Mouse (Mus musculus) spleen, adult 2 months (tissue): ENCODE results near the gene Gtpbp3. TPM values are rescaled to one million over a fixed set of nuclear protein-coding genes. Genes with fewer than 3 reads are reported as not detected.

Source experiments
- DNase-seq, 2 experiments: peaks; one replicate each; pipeline versions ENCODE4 v3.0.0 to v3.0.0-alpha.2; 2012 to 2021; ENCODE audit warnings: low spot score in 2 of 2, low read depth in 1 of 2
- H3K27ac ChIP-seq: fragments of 200-500 bp; 2 replicates; pipeline ENCODE4 v1.5.1; 2012; ENCODE audit warnings: low read length, inconsistent platforms; ENCODE audit not compliant: insufficient read depth
- H3K27me3 ChIP-seq: fragments of 200-500 bp; 2 replicates; pipeline ENCODE4 v1.6.1; 2012; ENCODE audit warnings: mild to moderate bottlenecking, moderate library complexity, low read length, inconsistent platforms; ENCODE audit not compliant: control insufficient read depth, insufficient read depth
- H3K36me3 ChIP-seq: fragments of 200-500 bp; 2 replicates; pipeline ENCODE4 v1.6.1; 2012; ENCODE audit warnings: mild to moderate bottlenecking, low read length, inconsistent platforms; ENCODE audit not compliant: control insufficient read depth, insufficient read depth
- H3K4me1 ChIP-seq: fragments of 200-500 bp; 2 replicates; pipeline ENCODE4 v1.6.1; 2011; ENCODE audit warnings: inconsistent platforms; ENCODE audit not compliant: control insufficient read depth, insufficient read depth, insufficient read length
- H3K4me3 ChIP-seq: fragments of 200-500 bp; 2 replicates; pipeline ENCODE4 v1.5.1; 2011; ENCODE audit warnings: mild to moderate bottlenecking, inconsistent platforms; ENCODE audit not compliant: insufficient read depth, insufficient read length; ENCODE audit errors: extremely low read depth
- CTCF ChIP-seq: fragments of 200-500 bp; IDR thresholded peaks from 2 replicates; pipeline ENCODE4 v1.5.1; 2011; ENCODE audit warnings: mild to moderate bottlenecking, inconsistent platforms; ENCODE audit not compliant: insufficient read depth, insufficient read length, insufficient replicate concordance; ENCODE audit errors: extremely low read depth
- POLR2A ChIP-seq: fragments of 200-500 bp; IDR thresholded peaks from 2 replicates; pipeline ENCODE4 v1.6.1; 2011; ENCODE audit warnings: low read depth, low read length, inconsistent platforms
- WGBS: fragments of 180-500 bp; shearing (Covaris S2); methylation state at CpG from one replicate; pipeline ENCODE4 v1.1.7; 2018; 5-methylcytosine and 5-hydroxymethylcytosine counted together
- polyA plus RNA-seq: library from polyadenylated mRNA; depleted of rRNA; stranded (reverse); fragments of >200 nt; gene quantifications from 2 replicates; pipeline ENCODE4 v1.2.3, GENCODE M21; 2012

Gene Gtpbp3
- polyA plus RNA-seq, 1 experiment: 26.3 TPM

- peak; percentile 79 to 97 for DNase-seq
- Histone ChIP-seq H3K36me3 (peaks cover 3% of the 10 kb centered on the region), H3K4me1 (peaks cover 21% of the 10 kb centered on the region), H3K4me3 (peak within 1 kb of the TSS; percentile 72), H3K27me3 (no peaks in the 10 kb centered on the region), H3K27ac (peak within 1 kb of the TSS; percentile 76)
- TF ChIP-seq CTCF (no peak), POLR2A (0 out of 2 replicates have a peak, but pooled peaks have one; percentile 10)
- WGBS: 2% methylated on average over 55 of the region's 55 CpGs
Observed at GRCm38 (mm10) chr8:71463188-71464033, 24.5 kb upstream of the Gtpbp3 start, which contains the start of gene Abhd8. Gene Abhd8, minus strand, starts transcription at chr8:71463655.

DNA sequence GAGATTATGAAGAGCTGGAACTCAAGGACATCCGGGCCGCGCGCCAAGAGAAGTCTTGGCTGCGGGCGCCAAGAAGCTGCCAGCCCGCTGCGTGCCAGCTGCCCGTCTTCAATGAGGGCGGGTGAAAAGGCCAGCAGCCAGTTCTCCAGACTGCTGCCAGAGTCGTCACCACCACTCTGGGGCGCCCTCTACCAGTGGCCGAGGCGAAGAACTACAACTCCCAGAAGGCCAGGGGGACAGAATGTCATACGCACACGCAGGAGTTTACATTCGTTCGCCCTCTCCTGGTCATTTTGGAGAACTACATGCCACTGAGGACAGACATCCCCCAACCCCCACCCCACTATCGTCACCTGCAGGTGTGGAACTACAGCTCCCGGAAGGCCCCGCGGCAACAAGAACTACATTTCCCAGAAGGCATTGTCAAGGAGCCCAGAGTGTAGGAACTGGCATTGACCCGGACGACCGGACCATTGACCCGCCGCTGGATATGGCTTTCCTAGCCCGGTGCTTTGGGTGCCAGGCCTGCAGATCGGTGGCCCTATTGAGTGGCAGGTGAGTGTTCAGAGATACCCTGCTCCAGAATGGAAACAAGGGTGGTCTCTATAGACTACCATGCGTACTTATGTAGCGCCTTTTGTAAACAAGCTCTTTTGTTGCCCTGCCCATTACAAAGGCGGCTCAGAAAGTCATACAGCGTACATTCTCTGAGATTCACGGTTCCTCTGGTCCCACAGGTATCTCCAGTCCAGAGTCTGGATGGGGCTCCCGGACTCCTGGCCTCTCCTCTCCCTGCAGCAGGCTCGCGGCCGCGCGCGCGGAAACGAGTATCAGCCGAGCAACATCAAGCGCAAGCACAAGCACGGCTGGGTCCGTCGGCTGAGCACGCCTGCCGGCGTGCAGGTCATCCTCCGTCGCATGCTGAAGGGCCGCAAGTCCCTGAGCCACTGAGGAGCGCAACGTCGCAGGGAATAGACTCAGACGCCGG lies 23.1 kb upstream of the Gtpbp3 start, which contains the start of gene Mrpl34:
Gene Mrpl34, plus strand, starts transcription at position 447 of the 988 bp plus-strand sequence.
- Histone ChIP-seq H3K27ac (peak within 1 kb of the TSS; percentile 66), H3K36me3 (peaks cover 3% of the 10 kb centered on the region), H3K4me3 (peak within 1 kb of the TSS; percentile 83), H3K27me3 (no peaks in the 10 kb centered on the region), H3K4me1 (peaks cover 23% of the 10 kb centered on the region)
- TF ChIP-seq POLR2A (peak; percentile 18; the same call in 1 of the 2 replicates), CTCF (peak; percentile 84; the same call in 1 of the 2 replicates)
- WGBS: under 1% methylated on average over 59 of the region's 59 CpGs
- peak; percentile 98 to 100 for DNase-seq

- H3K4me3 ChIP-seq: no peak overlapping the region
- WGBS: 89% methylated on average over 8 of the region's 8 CpGs
Observed at GRCm38 (mm10) chr8:71465733-71466132, 22.2 kb upstream of the Gtpbp3 start.

GRCm38 (mm10) chr8:71466198-71466597 lies 21.7 kb upstream of the Gtpbp3 start:
- DNase-seq: no peak
- WGBS: 94% methylated on average over 5 of the region's 5 CpGs
- no peak overlapping the region for H3K4me3 ChIP-seq
- H3K27ac ChIP-seq: no peak overlapping the region
- H3K27me3 ChIP-seq: no peaks in the 10 kb centered on the region
- TF ChIP-seq CTCF: no peak
- TF ChIP-seq POLR2A: no peak
- peaks cover 3% of the 10 kb centered on the region; the same call in 1 of the 2 replicates for H3K36me3 ChIP-seq
- peaks cover 30% of the 10 kb centered on the region for H3K4me1 ChIP-seq

More at GRCm38 (mm10) chr8:71465733-71466132, 22.2 kb upstream of the Gtpbp3 start:
- Histone ChIP-seq H3K27ac (no peak overlapping the region), H3K27me3 (no peaks in the 10 kb centered on the region), H3K4me1 (peaks cover 30% of the 10 kb centered on the region), H3K36me3 (peaks cover 3% of the 10 kb centered on the region; the same call in 1 of the 2 replicates)
- TF ChIP-seq POLR2A (no peak), CTCF (no peak)
- DNase-seq: no peak

GRCm38 (mm10) chr8:71467201-71467600 lies 20.7 kb upstream of the Gtpbp3 start:
- H3K4me1 ChIP-seq: peaks cover 23% of the 10 kb centered on the region
- peaks cover 3% of the 10 kb centered on the region for H3K36me3 ChIP-seq
- H3K27ac ChIP-seq: no peak overlapping the region
- 92% methylated on average over 2 of the region's 2 CpGs for WGBS
- H3K27me3 ChIP-seq: no peaks in the 10 kb centered on the region
- H3K4me3 ChIP-seq: no peak overlapping the region
- DNase-seq: no peak
- no peak for TF ChIP-seq CTCF

- no peak overlapping the region for H3K27ac ChIP-seq
- 91% methylated on average over 1 of the region's 1 CpGs for WGBS
- no peak for DNase-seq
- no peaks in the 10 kb centered on the region for H3K27me3 ChIP-seq
- no peak overlapping the region for H3K4me3 ChIP-seq
- H3K36me3 ChIP-seq: peaks cover 10% of the 10 kb centered on the region
- H3K4me1 ChIP-seq: peaks cover 20% of the 10 kb centered on the region
- TF ChIP-seq POLR2A (no peak), CTCF (no peak)
Observed at GRCm38 (mm10) chr8:71468001-71468400, 19.9 kb upstream of the Gtpbp3 start.
